Mouse (Mus musculus) embryonic facial prominence, embryonic 10.5 days (tissue): ENCODE measurements at regions not wholly inside any gene's neighbourhood (a gene's known extent, or its start where the extent isn't known, plus 50 kb on each side); places are given as distances from the start of the nearest gene placed in this dataset.

Experiments used
- DNase-seq: peaks from one replicate; pipeline ENCODE4 v3.0.0-alpha.2; 2017; ENCODE audit warnings: low spot score
- H3K27ac ChIP-seq: fragments of 300-500 bp; sonication (generic); replicated peaks from 2 replicates; pipeline ENCODE4 v1.5.1; 2016; ENCODE audit warnings: mild to moderate bottlenecking
- H3K27me3 ChIP-seq: fragments of 300-500 bp; sonication (generic); replicated peaks from 2 replicates; pipeline ENCODE4 v1.6.1; 2016; ENCODE audit warnings: low read depth, mild to moderate bottlenecking; ENCODE audit not compliant: poor library complexity, severe bottlenecking
- H3K36me3 ChIP-seq: fragments of 300-500 bp; sonication (generic); replicated peaks from 2 replicates; pipeline ENCODE4 v1.6.1; 2016; ENCODE audit warnings: mild to moderate bottlenecking, moderate library complexity
- H3K4me1 ChIP-seq: fragments of 300-500 bp; sonication (generic); 2 replicates; pipeline ENCODE4 v1.6.1; 2016
- H3K4me3 ChIP-seq: fragments of 300-500 bp; sonication (generic); 2 replicates; pipeline ENCODE4 v1.5.1; 2016; ENCODE audit warnings: mild to moderate bottlenecking, moderate library complexity
- H3K9me3 ChIP-seq: fragments of 300-500 bp; sonication (generic); 2 replicates; pipeline ENCODE4 v1.6.1; 2016; ENCODE audit warnings: mild to moderate bottlenecking
- WGBS: fragments of 180-500 bp; shearing (Covaris S2); methylation state at CpG from one replicate; pipeline ENCODE4 v1.1.7; 2016; 5-methylcytosine and 5-hydroxymethylcytosine counted together

- Histone ChIP-seq H3K27ac (peak overlapping the region; percentile 32; the same call in 1 of the 2 replicates), H3K4me1 (peaks cover 16% of the 10 kb centered on the region; the same call in 1 of the 2 replicates), H3K27me3 (no peaks in the 10 kb centered on the region), H3K9me3 (no peaks in the 10 kb centered on the region), H3K4me3 (no peak overlapping the region), H3K36me3 (no peaks in the 10 kb centered on the region)
- 80% methylated on average over 11 of the region's 11 CpGs for WGBS
- DNase-seq = no peak
These were observed 306.2 kb downstream of the Sorl1 start for GRCm38 (mm10) chr9:41817740-41818461.

- peaks cover 12% of the 10 kb centered on the region; the same call in 1 of the 2 replicates for H3K4me1 ChIP-seq
- H3K4me3 ChIP-seq = no peak overlapping the region
- no peak for DNase-seq
- H3K27me3 ChIP-seq = no peaks in the 10 kb centered on the region
- no peaks in the 10 kb centered on the region for H3K36me3 ChIP-seq
- WGBS = 90% methylated on average over 2 of the region's 2 CpGs
- H3K27ac ChIP-seq = no peak overlapping the region
- H3K9me3 ChIP-seq = 0 out of 2 replicates have a peak, but pooled peaks cover 3% of the 10 kb centered on the region
These were observed 308.2 kb downstream of the Sorl1 start for GRCm38 (mm10) chr9:41815921-41816320.

DNA sequence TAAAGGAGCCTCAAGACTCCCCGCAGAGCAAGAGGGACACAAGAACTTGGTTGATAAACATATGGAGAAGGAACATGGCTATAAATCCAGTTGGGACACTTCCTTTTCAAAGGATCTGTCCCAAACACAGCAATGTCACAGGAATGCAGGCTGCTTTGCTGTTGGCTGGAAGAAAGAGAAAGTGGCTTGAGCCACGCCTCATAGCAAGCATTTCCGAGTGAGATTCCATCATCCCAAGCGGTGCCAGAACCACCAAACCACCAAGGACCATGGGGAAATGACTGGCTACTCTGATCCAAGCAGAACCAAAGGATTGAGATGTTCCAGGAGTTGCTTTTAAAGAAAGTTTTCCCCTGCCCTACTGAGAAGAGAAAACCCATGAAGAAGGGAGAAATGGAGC lies 314.8 kb downstream of the Sorl1 start:
- whole genome bisulfite sequencing = 92% methylated on average over 4 of the region's 4 CpGs
- Histone ChIP-seq H3K9me3 (0 out of 2 replicates have a peak, but pooled peaks cover 3% of the 10 kb centered on the region), H3K27ac (peak overlapping the region; percentile 70), H3K27me3 (no peaks in the 10 kb centered on the region), H3K36me3 (no peaks in the 10 kb centered on the region), H3K4me3 (no peak overlapping the region), H3K4me1 (peaks cover 39% of the 10 kb centered on the region)
- DNase-seq = no peak

DNA sequence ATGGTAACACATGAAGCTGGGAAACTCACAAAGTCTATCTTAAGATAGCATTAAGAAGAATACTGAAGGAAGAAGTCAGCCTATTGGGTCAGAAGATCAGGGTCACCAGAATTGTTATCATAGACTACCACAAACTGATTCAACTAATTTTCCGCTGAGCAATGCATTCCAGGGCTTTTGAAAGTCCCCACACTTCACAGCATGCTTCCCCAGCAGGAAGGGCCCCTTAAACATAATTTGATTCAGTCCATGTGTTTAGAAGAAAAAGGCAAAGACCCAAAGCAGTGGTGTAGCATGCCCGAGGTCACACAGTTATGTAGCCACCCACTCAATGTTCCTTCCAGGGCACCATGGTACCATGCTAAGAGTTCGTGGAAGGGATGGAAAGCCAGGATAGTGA lies 315.3 kb downstream of the Sorl1 start:
- H3K4me3 ChIP-seq = no peak overlapping the region
- H3K27ac ChIP-seq = peak overlapping the region; percentile 70
- no peaks in the 10 kb centered on the region for H3K27me3 ChIP-seq
- WGBS = 57% methylated on average over 3 of the region's 3 CpGs
- 0 out of 2 replicates have a peak, but pooled peaks cover 3% of the 10 kb centered on the region for H3K9me3 ChIP-seq
- H3K4me1 ChIP-seq = peaks cover 42% of the 10 kb centered on the region
- H3K36me3 ChIP-seq = no peaks in the 10 kb centered on the region
- no peak for DNase-seq

DNA sequence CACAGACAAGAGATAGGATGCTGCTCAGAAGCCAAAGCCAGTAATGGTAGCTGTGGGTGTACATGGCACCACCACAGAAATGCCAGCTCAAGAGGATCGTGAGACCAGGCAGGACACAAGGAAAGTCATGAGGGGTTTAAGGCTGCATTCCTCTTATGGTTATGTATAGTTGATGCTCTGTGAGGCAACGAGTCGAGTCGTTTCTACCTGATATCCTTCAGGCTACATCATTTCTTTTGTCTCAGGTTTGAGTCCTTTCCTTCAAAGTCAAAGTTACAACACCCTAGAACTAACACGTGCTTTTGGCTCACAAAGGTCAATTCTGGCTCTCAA lies 317.8 kb downstream of the Sorl1 start:
- Histone ChIP-seq H3K27me3 (no peaks in the 10 kb centered on the region), H3K4me1 (peaks cover 43% of the 10 kb centered on the region), H3K4me3 (peak overlapping the region; percentile 33), H3K9me3 (no peaks in the 10 kb centered on the region), H3K27ac (peak overlapping the region; percentile 91), H3K36me3 (no peaks in the 10 kb centered on the region)
- WGBS = 75% methylated on average over 5 of the region's 5 CpGs
- DNase-seq = no peak

- H3K36me3 ChIP-seq = no peaks in the 10 kb centered on the region
- H3K4me1 ChIP-seq = peaks cover 43% of the 10 kb centered on the region
- peak; percentile 87 for DNase-seq
- H3K9me3 ChIP-seq = no peaks in the 10 kb centered on the region
- peak overlapping the region; percentile 33 for H3K4me3 ChIP-seq
- 18% methylated on average over 15 of the region's 15 CpGs for WGBS
- H3K27me3 ChIP-seq = no peaks in the 10 kb centered on the region
- H3K27ac ChIP-seq = peak overlapping the region; percentile 91
These were observed 318.4 kb downstream of the Sorl1 start for GRCm38 (mm10) chr9:41805491-41806288.

- peak overlapping the region; percentile 33; the same call in 1 of the 2 replicates for H3K4me3 ChIP-seq
- WGBS = 18% methylated on average over 10 of the region's 10 CpGs
- peak overlapping the region; percentile 91 for H3K27ac ChIP-seq
- no peaks in the 10 kb centered on the region for H3K9me3 ChIP-seq
- peak; percentile 42 for DNase-seq
- H3K36me3 ChIP-seq = no peaks in the 10 kb centered on the region
- peaks cover 43% of the 10 kb centered on the region for H3K4me1 ChIP-seq
- H3K27me3 ChIP-seq = no peaks in the 10 kb centered on the region
These were observed 319.3 kb downstream of the Sorl1 start for GRCm38 (mm10) chr9:41804711-41805331.

DNA sequence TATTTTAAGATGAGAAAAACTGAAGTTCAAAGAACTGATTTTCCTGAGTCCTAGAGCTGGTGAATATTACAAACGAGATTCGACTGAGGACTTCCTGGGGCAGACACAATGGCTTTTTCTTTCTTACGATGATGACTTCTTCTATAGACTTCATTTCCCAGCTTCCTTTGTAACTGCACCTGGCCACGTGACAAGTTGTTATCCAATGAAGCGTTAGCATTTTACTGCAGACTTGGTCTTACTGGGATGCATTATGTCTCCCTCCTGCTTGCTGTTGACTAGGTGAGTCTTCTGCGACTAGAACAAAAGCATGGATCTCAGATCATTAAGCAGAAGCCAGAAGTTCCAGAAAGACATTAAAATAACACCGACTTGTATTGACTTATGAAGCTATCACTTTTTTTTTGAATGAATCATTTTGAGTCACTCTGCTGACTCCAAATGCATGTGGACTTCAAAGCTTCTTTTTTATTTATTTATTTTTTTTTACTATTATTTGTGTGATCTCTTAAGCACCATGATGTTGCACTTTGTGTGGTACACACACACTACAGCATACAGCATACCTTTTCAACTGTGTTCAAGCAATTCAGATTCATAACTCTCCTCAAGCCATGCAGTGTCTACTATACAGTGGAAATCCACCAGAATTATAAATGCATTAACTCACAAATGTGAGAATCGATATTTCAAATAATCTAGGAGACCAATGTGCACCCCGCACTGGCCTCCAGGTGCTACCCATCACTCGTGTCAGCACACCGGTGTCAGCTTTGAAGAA lies 320.2 kb downstream of the Sorl1 start:
- peak overlapping the region; percentile 91 for H3K27ac ChIP-seq
- no peaks in the 10 kb centered on the region for H3K27me3 ChIP-seq
- no peak for DNase-seq
- 68% methylated on average over 11 of the region's 11 CpGs for WGBS
- H3K9me3 ChIP-seq = no peaks in the 10 kb centered on the region
- no peak overlapping the region for H3K4me3 ChIP-seq
- H3K4me1 ChIP-seq = peaks cover 35% of the 10 kb centered on the region
- no peaks in the 10 kb centered on the region for H3K36me3 ChIP-seq

GRCm38 (mm10) chr9:41801376-41801775 lies 322.7 kb downstream of the Sorl1 start:
- no peak for DNase-seq
- Histone ChIP-seq H3K27ac (no peak overlapping the region), H3K36me3 (no peaks in the 10 kb centered on the region), H3K4me1 (peaks cover 28% of the 10 kb centered on the region), H3K27me3 (no peaks in the 10 kb centered on the region), H3K4me3 (no peak overlapping the region), H3K9me3 (no peaks in the 10 kb centered on the region)
- WGBS = 77% methylated on average over 4 of the region's 4 CpGs

- Histone ChIP-seq H3K36me3 (no peaks in the 10 kb centered on the region), H3K4me1 (peaks cover 47% of the 10 kb centered on the region), H3K27ac (peak overlapping the region; percentile 57; the same call in 1 of the 2 replicates), H3K9me3 (no peaks in the 10 kb centered on the region), H3K4me3 (no peak overlapping the region), H3K27me3 (no peaks in the 10 kb centered on the region)
- WGBS = 80% methylated on average over 6 of the region's 6 CpGs
- DNase-seq = no peak
These were observed 331.3 kb downstream of the Sorl1 start for GRCm38 (mm10) chr9:41792830-41793213.

- 74% methylated on average over 4 of the region's 4 CpGs for WGBS
- no peak overlapping the region for H3K4me3 ChIP-seq
- H3K27ac ChIP-seq = peak overlapping the region; percentile 57
These were observed 331.8 kb downstream of the Sorl1 start for GRCm38 (mm10) chr9:41792173-41792829.

More at GRCm38 (mm10) chr9:41792173-41792829, 331.8 kb downstream of the Sorl1 start:
- Histone ChIP-seq H3K9me3 (no peaks in the 10 kb centered on the region), H3K27me3 (no peaks in the 10 kb centered on the region), H3K36me3 (no peaks in the 10 kb centered on the region), H3K4me1 (peaks cover 47% of the 10 kb centered on the region)
- DNase-seq = no peak
